Mouse (Mus musculus) regulatory T cell (primary cell): ENCODE measurements around the gene Ifi44.

Experiments used
- in situ Hi-C: fragments of 300-600 bp; cut with MboI, MseI; formaldehyde crosslinking; loops from one replicate; pipeline ENCODE4 v1.15.1; 2025; ENCODE audit warnings: high pct_unique_total_duplicates

The Ifi44 gene

DNA sequence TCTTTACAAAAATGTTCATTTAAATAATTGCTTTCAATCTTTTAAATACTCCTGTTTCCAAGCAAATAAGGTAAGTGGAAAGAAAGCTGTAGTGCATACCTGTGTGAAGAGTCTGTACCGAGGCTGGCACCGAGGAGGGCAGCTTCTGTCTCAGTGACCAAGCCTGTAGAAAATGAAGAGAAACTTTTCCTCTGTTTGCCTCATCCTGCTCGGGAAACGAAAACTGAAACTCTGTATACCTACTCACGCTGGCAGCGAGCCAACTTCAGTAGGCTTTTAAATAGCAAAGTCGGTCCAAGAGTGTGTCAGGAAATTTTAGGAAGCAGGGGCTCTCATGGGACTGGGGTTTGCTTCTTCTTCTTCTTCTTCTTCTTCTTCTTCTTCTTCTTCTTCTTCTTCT, at the start of gene Ifi44:
Ifi44 (minus strand) TSS at position 224 of the 400 bp plus-strand sequence.
- in situ Hi-C loops, result no loop called here

DNA sequence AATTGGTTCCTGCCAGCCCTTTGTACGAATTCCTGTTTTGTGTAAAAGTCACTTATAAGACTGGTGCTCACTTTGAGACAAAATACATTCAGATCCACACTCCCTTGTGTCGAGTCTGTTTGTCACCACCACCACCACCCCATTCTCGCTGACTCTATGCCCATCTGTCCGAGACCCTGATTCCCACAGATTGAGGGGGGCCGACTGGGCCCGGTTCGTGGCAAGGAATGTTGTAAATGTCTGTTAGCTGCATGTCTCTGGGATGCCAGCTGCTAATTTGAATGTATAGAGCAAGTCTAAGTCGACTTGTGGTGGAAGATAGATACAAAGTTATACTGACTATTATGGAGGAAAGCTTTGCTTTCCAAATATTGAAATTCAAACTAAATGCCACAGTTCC, 38.9 kb upstream of the Ifi44 start:
- in situ Hi-C loops, result no loop called here

GRCm38 (mm10) chr3:151775089-151775488, 25.3 kb upstream of the Ifi44 start:
- in situ Hi-C loops, result no loop called here

- in situ Hi-C loops, result no loop called here
These were observed 21.3 kb upstream of the Ifi44 start for GRCm38 (mm10) chr3:151771074-151771473.

GRCm38 (mm10) chr3:151748514-151748913, 1.2 kb downstream of the Ifi44 start:
- in situ Hi-C loops, result no loop called here

DNA sequence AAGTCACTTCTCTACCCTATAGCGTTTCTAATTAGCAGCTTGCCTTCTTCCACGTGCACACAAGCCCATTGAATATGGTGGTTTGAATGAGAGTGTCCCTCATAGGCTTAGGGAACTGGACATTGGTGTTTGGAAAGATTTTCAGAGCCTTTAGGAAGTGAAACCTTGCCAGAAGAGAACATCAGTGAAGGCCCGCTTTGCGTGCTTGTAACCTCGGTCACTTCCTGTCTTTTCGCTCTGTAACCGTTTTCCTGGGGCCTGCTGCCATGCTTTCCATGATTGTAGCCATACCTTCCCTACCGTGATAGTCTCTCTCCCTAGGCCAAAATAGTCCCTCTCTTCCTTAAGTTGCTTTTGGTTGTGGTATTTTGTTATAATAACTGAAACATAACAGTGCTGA, 3.7 kb downstream of the Ifi44 start:
- in situ Hi-C loops, result no loop called here

DNA sequence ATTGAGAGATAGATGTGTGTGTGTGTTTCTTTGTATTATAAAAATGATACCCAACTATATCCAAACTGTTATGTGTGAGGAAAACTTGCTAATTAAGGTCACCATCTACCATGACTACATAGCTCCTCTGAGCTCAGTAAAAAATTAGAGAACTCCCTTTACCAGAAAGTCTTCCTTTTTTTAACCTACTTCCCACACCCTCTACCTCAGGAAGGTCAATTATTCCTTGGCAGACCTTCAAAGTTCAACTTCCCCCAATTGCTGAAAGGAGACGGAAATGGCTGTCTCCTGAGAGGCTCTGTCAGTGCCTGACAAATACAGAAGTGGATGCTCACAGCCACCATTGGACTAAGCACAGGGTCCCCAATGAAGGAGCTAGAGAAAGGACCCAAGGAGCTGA, 7.5 kb downstream of the Ifi44 start:
- in situ Hi-C loops, result no loop called here

DNA sequence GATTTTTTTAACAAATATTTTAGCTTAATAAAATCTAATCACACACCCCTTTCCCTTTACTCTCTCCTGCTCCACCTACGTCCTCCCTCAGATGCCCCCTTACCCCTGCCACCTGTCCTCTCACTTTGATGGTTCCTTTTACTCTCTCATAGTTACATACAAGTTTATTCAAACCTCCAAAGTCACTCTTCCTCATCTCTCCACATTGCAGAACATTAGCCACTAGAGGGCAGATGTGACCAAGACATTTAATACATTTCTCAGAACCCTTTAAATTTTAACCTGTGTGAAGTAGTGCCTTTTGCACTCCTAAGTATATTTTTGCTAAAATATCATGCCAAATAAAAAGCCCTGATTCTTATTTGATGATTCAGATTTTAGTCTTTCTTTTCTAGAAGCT, 33.5 kb downstream of the Ifi44 start:
- in situ Hi-C loops, result loop anchor here (5.0 kb wide), 1 partner anchor 376 kb away; no protein-coding TSS in a partner anchor

DNA sequence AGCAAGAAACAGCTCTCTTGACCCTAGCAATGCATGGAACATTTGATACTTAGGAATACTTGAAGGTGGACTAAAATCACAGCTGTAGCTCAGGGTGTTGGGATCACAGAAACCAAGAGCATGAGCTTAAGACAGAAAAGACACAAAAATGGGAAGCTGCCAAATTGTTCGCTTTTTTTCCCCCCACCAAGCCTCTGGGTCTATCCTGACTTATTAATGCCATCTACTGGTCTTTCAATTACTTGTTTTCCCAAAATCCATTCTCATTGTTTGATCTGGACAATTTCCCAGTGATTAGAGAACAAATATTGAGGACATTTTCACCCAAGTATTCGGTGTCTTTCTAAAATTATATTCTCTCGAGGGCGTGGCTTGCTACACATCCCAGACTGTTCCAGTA, 42.4 kb downstream of the Ifi44 start:
- in situ Hi-C loops, result no loop called here
